Mouse (Mus musculus) heart, embryonic 16.5 days (tissue): ENCODE data around the gene Wwp2. TPM values are rescaled to one million over a fixed set of nuclear protein-coding genes. Genes with fewer than 3 reads are reported as not detected.

ENCODE experiments used
- ATAC-seq: fragments of 200-750 bp; cut with Nextera tagmentation; replicated peaks from 2 replicates; pipeline ENCODE4 v1.8.0; 2017; ENCODE audit warnings: moderate number of reproducible peaks; ENCODE audit not compliant: insufficient read depth, low FRiP score; ENCODE audit errors: extremely low read depth
- H3K27ac ChIP-seq: fragments of 300-500 bp; sonication (generic); 2 replicates; pipeline ENCODE4 v1.5.1; 2014; ENCODE audit warnings: mild to moderate bottlenecking, low read length, control low read depth, moderate library complexity
- H3K27me3 ChIP-seq: fragments of 300-500 bp; sonication (generic); 2 replicates; pipeline ENCODE4 v1.6.1; 2014; ENCODE audit warnings: low read length, mixed read lengths; ENCODE audit not compliant: control insufficient read depth, insufficient read depth
- H3K36me3 ChIP-seq: fragments of 300-500 bp; sonication (generic); 2 replicates; pipeline ENCODE4 v1.6.1; 2014; ENCODE audit not compliant: control insufficient read depth, insufficient read depth
- H3K4me1 ChIP-seq: fragments of 300-500 bp; sonication (generic); 2 replicates; pipeline ENCODE4 v1.6.1; 2014; ENCODE audit warnings: low read length, mixed read lengths; ENCODE audit not compliant: control insufficient read depth, insufficient read depth
- H3K4me2 ChIP-seq: fragments of 300-500 bp; sonication (generic); 2 replicates; pipeline ENCODE4 v1.6.1; 2014; ENCODE audit warnings: low read depth, mild to moderate bottlenecking, control low read depth, low read length
- H3K4me3 ChIP-seq: fragments of 300-500 bp; sonication (generic); 2 replicates; pipeline ENCODE4 v1.5.1; 2014; ENCODE audit warnings: mild to moderate bottlenecking, control low read depth, low read length
- H3K9ac ChIP-seq: fragments of 300-500 bp; sonication (generic); 2 replicates; pipeline ENCODE4 v1.6.1; 2014; ENCODE audit warnings: low read length, control low read depth
- H3K9me3 ChIP-seq: fragments of 300-500 bp; sonication (generic); replicated peaks from 2 replicates; pipeline ENCODE4 v1.6.1; 2016; ENCODE audit warnings: low read length; ENCODE audit not compliant: control insufficient read depth
- WGBS: fragments of 180-500 bp; shearing (Covaris S2); extraction: QIAGEN DNeasy Blood & Tissue Kit; methylation state at CpG from one replicate; pipeline ENCODE4 v1.1.7; 2014; 5-methylcytosine and 5-hydroxymethylcytosine counted together
- polyA plus RNA-seq: library from polyadenylated mRNA; unstranded; fragments of >200 nt; fragmentation: Nextera tagmentation; extraction: Ambion mirVana; gene quantifications from 2 replicates; pipeline ENCODE4 v1.2.1, GENCODE M21; 2015

Gene Wwp2
- polyA plus RNA-seq, 1 experiment from 2014 or later, result 31.4 TPM

- ATAC-seq, result no peak
- H3K36me3 ChIP-seq, result peaks cover 39% of the 10 kb centered on the region
- no peak overlapping the region for H3K27ac ChIP-seq
- no peaks in the 10 kb centered on the region for H3K27me3 ChIP-seq
- WGBS, result 83% methylated on average over 8 of the region's 8 CpGs
- H3K4me1 ChIP-seq, result 0 out of 2 replicates have a peak, but pooled peaks cover 3% of the 10 kb centered on the region
- H3K9ac ChIP-seq, result no peak overlapping the region
- H3K4me3 ChIP-seq, result no peak overlapping the region
- H3K9me3 ChIP-seq, result no peaks in the 10 kb centered on the region
- no peak overlapping the region for H3K4me2 ChIP-seq
These were observed 142.4 kb downstream of the Wwp2 start for GRCm38 (mm10) chr8:107578541-107578940.

DNA sequence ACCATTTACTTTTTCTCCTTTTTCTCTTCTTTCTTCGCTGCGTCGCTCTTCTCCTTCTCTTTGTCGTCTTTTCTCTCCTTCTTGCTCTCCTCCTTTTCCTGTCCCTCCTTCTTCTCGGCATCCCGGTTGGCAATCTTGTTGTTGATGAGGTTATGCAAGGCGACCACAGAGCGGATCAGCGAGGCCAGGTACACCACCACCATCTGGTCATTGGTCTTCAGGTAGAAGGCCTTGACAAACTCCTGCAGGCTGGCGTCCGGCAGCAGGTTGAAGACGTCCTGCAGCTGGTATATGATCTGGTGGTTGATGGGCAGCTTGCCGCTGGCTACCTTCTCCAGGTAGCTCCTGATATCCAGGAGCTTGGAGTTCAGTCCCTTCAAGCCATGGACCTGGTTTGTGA is 144.7 kb downstream of the Wwp2 start:
- H3K27ac ChIP-seq, result no peak overlapping the region
- no peaks in the 10 kb centered on the region for H3K9me3 ChIP-seq
- peaks cover 55% of the 10 kb centered on the region for H3K36me3 ChIP-seq
- no peaks in the 10 kb centered on the region for H3K27me3 ChIP-seq
- WGBS, result 96% methylated on average over 13 of the region's 13 CpGs
- H3K9ac ChIP-seq, result no peak overlapping the region
- H3K4me2 ChIP-seq, result no peak overlapping the region
- H3K4me3 ChIP-seq, result no peak overlapping the region
- H3K4me1 ChIP-seq, result 0 out of 2 replicates have a peak, but pooled peaks cover 3% of the 10 kb centered on the region
- ATAC-seq, result no peak

- no peak for ATAC-seq
- Histone ChIP-seq H3K9ac (no peak overlapping the region), H3K27me3 (no peaks in the 10 kb centered on the region), H3K4me2 (no peak overlapping the region), H3K27ac (no peak overlapping the region), H3K36me3 (peaks cover 60% of the 10 kb centered on the region), H3K4me3 (no peak overlapping the region), H3K9me3 (no peaks in the 10 kb centered on the region), H3K4me1 (peaks cover 2% of the 10 kb centered on the region; the same call in 1 of the 2 replicates)
- 92% methylated on average over 4 of the region's 4 CpGs for WGBS
These were observed 145.4 kb downstream of the Wwp2 start for GRCm38 (mm10) chr8:107581536-107581935.

GRCm38 (mm10) chr8:107582136-107582535 is 146.0 kb downstream of the Wwp2 start:
- H3K36me3 ChIP-seq, result peaks cover 60% of the 10 kb centered on the region
- no peak for ATAC-seq
- no peaks in the 10 kb centered on the region for H3K27me3 ChIP-seq
- no peak overlapping the region for H3K4me2 ChIP-seq
- H3K4me1 ChIP-seq, result peaks cover 7% of the 10 kb centered on the region; the same call in 1 of the 2 replicates
- no peak overlapping the region for H3K27ac ChIP-seq
- no peak overlapping the region for H3K4me3 ChIP-seq
- no peaks in the 10 kb centered on the region for H3K9me3 ChIP-seq
- no peak overlapping the region for H3K9ac ChIP-seq
- 90% methylated on average over 11 of the region's 11 CpGs for WGBS

DNA sequence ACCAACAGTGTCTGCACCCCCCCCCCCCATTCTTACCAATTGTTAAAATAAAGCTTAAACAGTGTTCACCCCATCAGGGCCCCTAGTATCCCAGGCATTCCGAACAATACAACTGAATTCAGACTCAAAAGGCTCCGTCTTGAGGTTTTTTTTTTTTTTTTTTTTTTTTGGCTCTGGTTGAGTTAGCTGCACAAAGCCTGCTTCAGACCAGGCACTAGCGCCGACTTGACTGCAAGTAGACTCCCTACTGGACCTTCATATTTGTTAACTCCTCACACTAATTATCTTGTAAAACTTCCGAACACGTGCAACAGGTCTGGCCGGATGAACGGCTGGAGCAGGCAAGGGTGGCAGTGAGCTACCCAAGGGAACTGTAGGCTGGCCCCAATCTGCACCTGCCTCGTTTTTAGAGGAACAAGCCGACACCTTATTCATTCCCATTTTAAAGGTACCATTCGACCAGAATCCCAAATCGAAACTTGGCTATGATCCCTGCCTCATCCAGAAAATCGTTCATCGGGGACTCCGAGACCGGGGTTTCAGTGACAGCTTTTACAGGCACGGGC is 151.3 kb downstream of the Wwp2 start:
- H3K36me3 ChIP-seq, result peaks cover 31% of the 10 kb centered on the region
- H3K27me3 ChIP-seq, result peaks cover 2% of the 10 kb centered on the region; the same call in 1 of the 2 replicates
- H3K4me3 ChIP-seq, result peak overlapping the region; percentile 93
- H3K27ac ChIP-seq, result peak overlapping the region; percentile 81
- H3K9ac ChIP-seq, result peak overlapping the region; percentile 87
- 1% methylated on average over 17 of the region's 17 CpGs for WGBS
- ATAC-seq, result no peak
- no peaks in the 10 kb centered on the region for H3K9me3 ChIP-seq
- peak overlapping the region; percentile 88 for H3K4me2 ChIP-seq
- H3K4me1 ChIP-seq, result peaks cover 8% of the 10 kb centered on the region; the same call in 1 of the 2 replicates

- Histone ChIP-seq H3K9ac (peak within 1 kb of the TSS; percentile 87), H3K36me3 (peaks cover 24% of the 10 kb centered on the region), H3K4me1 (peaks cover 8% of the 10 kb centered on the region; the same call in 1 of the 2 replicates), H3K4me2 (peak within 1 kb of the TSS; percentile 88), H3K4me3 (peak within 1 kb of the TSS; percentile 93), H3K9me3 (no peaks in the 10 kb centered on the region), H3K27ac (peak within 1 kb of the TSS; percentile 81), H3K27me3 (peaks cover 2% of the 10 kb centered on the region; the same call in 1 of the 2 replicates)
- 1% methylated on average over 64 of the region's 65 CpGs for WGBS
- peak; percentile 95 for ATAC-seq
These were observed 152.0 kb downstream of the Wwp2 start, which contains the start of gene Psmd7 for GRCm38 (mm10) chr8:107587995-107588780. Gene Psmd7, minus strand, starts transcription at chr8:107588464.

DNA sequence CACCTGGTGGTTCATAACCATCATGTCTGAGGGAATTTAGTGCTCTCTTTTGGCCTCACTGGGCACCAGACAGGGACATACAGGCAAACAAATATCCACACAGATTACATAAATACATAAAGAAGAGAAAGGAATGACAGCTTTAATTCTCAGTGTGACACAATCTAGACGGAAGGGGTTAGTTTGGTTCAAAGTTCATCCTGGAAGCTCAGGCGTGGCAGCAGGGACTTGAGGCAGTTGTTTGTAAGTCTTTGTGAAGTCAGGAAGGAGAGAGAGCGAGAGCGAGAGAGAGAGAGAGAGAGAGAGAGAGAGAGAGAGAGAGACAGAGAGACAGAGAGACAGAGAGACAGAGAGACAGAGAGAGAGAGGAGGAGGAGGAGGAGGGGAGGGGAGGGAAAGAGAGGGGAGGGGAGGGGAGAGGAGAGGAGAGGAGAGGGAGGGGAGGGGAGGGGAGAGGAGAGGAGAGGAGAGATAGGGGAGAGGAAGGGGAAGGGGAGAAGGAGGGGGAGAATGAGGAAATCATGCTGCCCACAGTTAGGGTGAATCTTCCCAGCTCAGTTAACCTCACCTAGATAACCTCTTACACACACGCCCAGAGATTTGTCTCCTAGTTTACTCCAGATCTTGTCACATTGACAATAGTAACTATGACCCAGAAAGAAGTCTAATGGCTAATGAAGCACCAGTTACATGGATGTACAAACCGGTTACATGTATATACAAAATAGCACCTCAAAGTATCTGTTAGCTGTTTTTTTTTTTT is 158.0 kb downstream of the Wwp2 start:
- ATAC-seq, result no peak
- Histone ChIP-seq H3K4me1 (no peaks in the 10 kb centered on the region), H3K9ac (no peak overlapping the region), H3K9me3 (no peaks in the 10 kb centered on the region; the same call in 1 of the 2 replicates), H3K4me2 (no peak overlapping the region), H3K27ac (no peak overlapping the region), H3K27me3 (peaks cover 2% of the 10 kb centered on the region; the same call in 1 of the 2 replicates), H3K36me3 (no peaks in the 10 kb centered on the region), H3K4me3 (no peak overlapping the region)
- 69% methylated on average over 6 of the region's 6 CpGs for WGBS

GRCm38 (mm10) chr8:107594817-107595216 is 158.7 kb downstream of the Wwp2 start:
- Histone ChIP-seq H3K27ac (no peak overlapping the region), H3K9me3 (no peaks in the 10 kb centered on the region; the same call in 1 of the 2 replicates), H3K36me3 (no peaks in the 10 kb centered on the region), H3K9ac (no peak overlapping the region), H3K27me3 (peaks cover 4% of the 10 kb centered on the region; the same call in 1 of the 2 replicates), H3K4me2 (no peak overlapping the region), H3K4me3 (no peak overlapping the region), H3K4me1 (no peaks in the 10 kb centered on the region)
- ATAC-seq, result no peak
- WGBS, result 78% methylated on average over 6 of the region's 6 CpGs
